Mouse (Mus musculus): ENCODE measurements around the gene Jun. TPM values are rescaled to one million over a fixed set of nuclear protein-coding genes. Genes with fewer than 3 reads are reported as not detected.

Jun gene
- 1,000 to 10,000 TPM; 1,016 to 1,532 TPM for total RNA-seq (2023)

DNA sequence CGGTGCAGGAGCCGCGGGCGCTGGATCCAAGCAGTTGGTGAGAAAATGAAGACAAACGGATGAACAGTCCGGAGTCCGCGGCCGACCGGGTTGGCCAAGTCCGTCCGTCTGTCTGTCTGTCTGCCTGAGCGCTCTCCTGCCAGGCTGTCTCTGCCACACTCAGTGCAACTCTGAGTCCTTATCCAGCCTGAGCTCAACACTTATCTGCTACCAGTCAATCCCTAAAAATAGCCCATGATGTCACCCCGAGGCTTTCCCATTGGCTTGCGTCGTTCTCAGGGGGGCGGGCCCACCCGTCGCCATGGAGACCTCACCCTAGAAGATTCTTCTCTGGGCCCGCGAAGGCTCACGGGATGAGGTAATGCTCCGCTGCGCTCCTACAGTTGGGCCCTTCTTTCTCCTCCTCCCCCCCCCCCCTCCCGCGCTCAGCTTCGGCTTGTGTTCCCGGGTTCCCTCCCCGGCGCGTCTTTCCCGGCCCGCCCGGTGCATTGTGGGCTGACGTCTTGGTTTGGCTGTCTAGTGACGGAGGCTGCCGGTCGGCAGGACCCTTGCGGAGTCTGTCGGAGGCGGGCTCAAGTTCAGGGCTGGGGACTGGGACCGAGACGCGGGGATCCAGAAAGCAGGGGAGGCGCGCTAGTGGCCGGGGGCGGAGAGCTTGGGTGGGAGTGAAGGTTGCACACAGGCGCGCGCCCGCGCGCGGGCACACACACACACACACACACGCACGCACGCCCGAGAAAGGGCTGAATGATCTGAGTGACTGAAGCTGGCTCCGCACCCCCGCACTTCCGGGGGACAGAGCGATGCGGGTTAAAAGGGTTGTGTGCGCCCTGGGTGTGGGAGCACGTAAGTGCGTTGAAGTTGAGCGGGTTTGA, at the start of gene Jun:
Jun (minus strand) TSS at position 198 of the 875 bp plus-strand sequence.

Other genes with a start within 250 kb of the Jun start
- gene Eqtn, start 123.4 kb downstream of the Jun start, total RNA-seq (2023) = under 1 TPM; 0.31 to 0.35 TPM
- 10 to 100 TPM; 26.3 to 27.0 TPM for gene Mysm1, start 73.1 kb downstream of the Jun start, total RNA-seq (2023)